Mouse (Mus musculus) erythroblast, embryonic 14.5 days (primary cell): ENCODE results near the gene Sh3bgrl. TPM values are rescaled to one million over a fixed set of nuclear protein-coding genes. Genes with fewer than 3 reads are reported as not detected.

Experiments
- H3K27me3 ChIP-seq: 2 replicates; pipeline ENCODE4 v1.6.1; 2012; ENCODE audit warnings: inconsistent platforms; ENCODE audit not compliant: control insufficient read depth
- H3K36me3 ChIP-seq: 2 replicates; pipeline ENCODE4 v1.6.1; 2012; ENCODE audit warnings: mild to moderate bottlenecking, inconsistent platforms; ENCODE audit not compliant: control insufficient read depth
- H3K4me1 ChIP-seq: 2 replicates; pipeline ENCODE4 v1.6.1; 2012; ENCODE audit warnings: inconsistent platforms; ENCODE audit not compliant: control insufficient read depth
- H3K4me3 ChIP-seq: replicated peaks from 2 replicates; pipeline ENCODE3; 2012; ENCODE audit warnings: moderate library complexity, mild to moderate bottlenecking, inconsistent platforms
- H3K9me3 ChIP-seq: 2 replicates; pipeline ENCODE4 v1.6.1; 2012; ENCODE audit warnings: low read length, inconsistent platforms, mixed read lengths; ENCODE audit not compliant: control insufficient read depth
- GATA1 ChIP-seq: IDR thresholded peaks from 2 replicates; pipeline ENCODE4 v1.6.1; 2012; ENCODE audit warnings: low read length, inconsistent platforms, mixed read lengths
- TAL1 ChIP-seq: IDR thresholded peaks from 3 replicates; pipeline ENCODE4 v1.6.1; 2012; ENCODE audit warnings: low read length, inconsistent platforms, mixed read lengths
- polyA plus RNA-seq: library from polyadenylated mRNA; stranded (reverse); fragments of >175 nt; gene quantifications from 2 replicates; pipeline ENCODE4 v1.2.3, GENCODE M21; 2012

The Sh3bgrl gene
- polyA plus RNA-seq, 1 experiment: 0.17 TPM

DNA sequence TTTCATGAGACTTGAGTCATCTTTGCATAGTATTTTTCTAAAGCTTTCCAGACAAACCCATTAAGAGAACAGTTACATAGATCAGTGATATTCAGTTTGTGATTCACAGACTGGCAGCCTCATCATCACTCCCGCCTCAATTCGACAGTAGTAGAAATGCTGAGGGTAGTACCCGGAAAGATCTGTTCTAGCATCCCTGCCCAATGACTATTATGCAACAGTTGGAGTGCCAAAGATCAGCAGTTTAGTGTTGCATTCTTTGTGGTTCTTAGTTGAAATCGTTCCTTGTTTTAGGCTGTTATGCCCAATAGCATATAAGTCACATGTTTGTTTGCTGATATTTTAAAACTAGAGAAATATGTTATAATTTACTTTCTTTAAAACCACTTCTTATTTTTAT, 94.4 kb downstream of the Sh3bgrl start:
- Histone ChIP-seq H3K36me3 (no peaks in the 10 kb centered on the region), H3K27me3 (no peaks in the 10 kb centered on the region), H3K9me3 (no peaks in the 10 kb centered on the region), H3K4me3 (no peak overlapping the region), H3K4me1 (no peaks in the 10 kb centered on the region)
- TF ChIP-seq TAL1: no peak
- no peak for TF ChIP-seq GATA1

DNA sequence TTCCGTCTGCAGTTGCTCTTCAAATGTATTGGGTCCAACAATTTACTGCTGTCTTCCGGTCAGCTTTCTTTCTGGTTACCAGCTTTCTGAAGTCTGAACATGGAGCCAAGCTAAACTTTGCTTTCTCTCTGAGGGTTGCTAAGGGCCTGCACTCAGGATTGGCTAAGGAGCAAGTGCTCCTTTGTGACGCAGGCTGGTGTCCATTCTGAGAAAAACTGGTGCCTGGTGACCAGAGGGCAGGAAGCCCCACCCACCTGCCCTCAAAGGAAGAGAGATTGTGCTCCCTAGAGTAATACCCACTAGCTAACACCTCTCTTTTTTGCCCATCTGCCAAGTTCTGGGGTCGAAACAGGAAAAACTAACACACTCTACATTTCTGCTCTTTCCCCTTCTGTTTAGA, 95.8 kb downstream of the Sh3bgrl start:
- no peak overlapping the region for H3K4me3 ChIP-seq
- H3K9me3 ChIP-seq: no peaks in the 10 kb centered on the region
- TF ChIP-seq TAL1: no peak
- no peak for TF ChIP-seq GATA1
- H3K27me3 ChIP-seq: no peaks in the 10 kb centered on the region
- no peaks in the 10 kb centered on the region for H3K36me3 ChIP-seq
- H3K4me1 ChIP-seq: no peaks in the 10 kb centered on the region

DNA sequence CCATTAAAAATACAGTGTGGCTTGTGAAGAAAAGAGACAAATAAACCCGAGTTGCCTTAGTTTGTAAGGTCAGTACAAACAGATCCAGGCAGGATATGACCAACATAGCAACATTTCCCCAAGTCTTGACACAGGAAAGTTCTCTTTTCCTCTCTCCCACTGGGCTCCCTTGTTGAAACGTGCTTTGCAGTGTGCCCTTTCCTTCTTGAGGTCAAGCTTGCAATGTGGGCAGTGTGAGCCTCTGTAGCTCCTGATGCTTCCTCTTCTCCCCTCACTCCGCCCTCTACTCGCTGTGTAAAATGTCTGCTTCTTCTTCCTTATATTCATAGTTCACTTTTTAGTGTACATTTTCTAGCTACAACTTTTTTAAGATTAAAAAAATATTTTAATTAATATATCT, 96.3 kb downstream of the Sh3bgrl start:
- Histone ChIP-seq H3K36me3 (no peaks in the 10 kb centered on the region), H3K9me3 (no peaks in the 10 kb centered on the region), H3K27me3 (no peaks in the 10 kb centered on the region), H3K4me3 (no peak overlapping the region), H3K4me1 (no peaks in the 10 kb centered on the region)
- TF ChIP-seq GATA1 (no peak), TAL1 (no peak)

DNA sequence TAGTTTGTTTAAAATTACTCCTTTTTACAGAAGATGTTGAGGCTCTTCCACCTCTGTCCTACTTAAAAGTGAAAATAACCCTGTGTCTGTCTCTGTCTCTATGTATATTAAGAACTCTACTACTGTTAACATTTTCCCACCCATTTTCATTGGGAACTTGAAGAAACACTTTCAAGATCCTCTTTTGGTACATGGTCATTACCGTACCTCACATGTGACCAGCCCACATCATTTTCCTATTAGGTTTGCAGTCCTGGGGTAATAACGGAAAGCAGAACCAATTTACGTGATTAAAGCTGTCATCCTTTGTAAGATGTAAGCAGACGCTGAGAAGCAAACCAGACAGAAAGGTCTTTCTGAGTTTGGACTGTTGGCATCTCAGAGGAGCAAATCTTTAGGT, 101.3 kb downstream of the Sh3bgrl start, which contains the start of gene Gm6377:
Gm6377 (plus strand) TSS at position 289 of the 400 bp plus-strand sequence.
- TF ChIP-seq GATA1 (no peak), TAL1 (no peak)
- no peaks in the 10 kb centered on the region for H3K27me3 ChIP-seq
- no peaks in the 10 kb centered on the region for H3K9me3 ChIP-seq
- H3K4me3 ChIP-seq: no peak within 1 kb of the TSS
- H3K36me3 ChIP-seq: no peaks in the 10 kb centered on the region
- H3K4me1 ChIP-seq: no peaks in the 10 kb centered on the region

GRCm38 (mm10) chrX:109207843-109208242, 112.7 kb downstream of the Sh3bgrl start:
- TF ChIP-seq GATA1: no peak
- TF ChIP-seq TAL1: no peak
- Histone ChIP-seq H3K9me3 (no peaks in the 10 kb centered on the region), H3K4me1 (no peaks in the 10 kb centered on the region), H3K36me3 (no peaks in the 10 kb centered on the region), H3K4me3 (no peak overlapping the region), H3K27me3 (no peaks in the 10 kb centered on the region)

GRCm38 (mm10) chrX:109228720-109229119, 133.6 kb downstream of the Sh3bgrl start:
- H3K4me3 ChIP-seq: no peak overlapping the region
- no peaks in the 10 kb centered on the region for H3K27me3 ChIP-seq
- TF ChIP-seq GATA1: no peak
- no peak for TF ChIP-seq TAL1
- H3K36me3 ChIP-seq: no peaks in the 10 kb centered on the region
- H3K4me1 ChIP-seq: no peaks in the 10 kb centered on the region
- peaks cover 4% of the 10 kb centered on the region; the same call in 1 of the 2 replicates for H3K9me3 ChIP-seq

GRCm38 (mm10) chrX:109235383-109236036, 140.3 kb downstream of the Sh3bgrl start:
- no peak for TF ChIP-seq GATA1
- no peak for TF ChIP-seq TAL1
- no peaks in the 10 kb centered on the region for H3K27me3 ChIP-seq
- no peaks in the 10 kb centered on the region for H3K36me3 ChIP-seq

GRCm38 (mm10) chrX:109238163-109238562, 143.0 kb downstream of the Sh3bgrl start:
- H3K4me3 ChIP-seq: no peak overlapping the region
- TF ChIP-seq GATA1: no peak
- no peak for TF ChIP-seq TAL1
- no peaks in the 10 kb centered on the region for H3K27me3 ChIP-seq
- no peaks in the 10 kb centered on the region for H3K4me1 ChIP-seq
- no peaks in the 10 kb centered on the region for H3K9me3 ChIP-seq
- H3K36me3 ChIP-seq: no peaks in the 10 kb centered on the region

More at GRCm38 (mm10) chrX:109235383-109236036, 140.3 kb downstream of the Sh3bgrl start:
- no peaks in the 10 kb centered on the region for H3K4me1 ChIP-seq
- H3K9me3 ChIP-seq: no peaks in the 10 kb centered on the region
- no peak overlapping the region for H3K4me3 ChIP-seq

Other genes starting within 250 kb of the Sh3bgrl start
- 1.3 and 1.9 TPM in 2 replicates for gene Hmgn5, start 82.0 kb upstream of the Sh3bgrl start, polyA plus RNA-seq
- 0.02 TPM in 1 of 2 replicates, not detected in the other for gene Gm6377, start 101.4 kb downstream of the Sh3bgrl start, polyA plus RNA-seq